Mouse (Mus musculus): ENCODE data around the gene Trank1. TPM values are rescaled to one million over a fixed set of nuclear protein-coding genes. Genes with fewer than 3 reads are reported as not detected.

Trank1 gene
- polyA plus RNA-seq, 1 experiment from 2014 or later: 0.34 TPM

- no peak for TF ChIP-seq CTCF (IDR thresholded peaks at IDR 0.05; ENCODE audit: low read depth)
- ATAC-seq (ENCODE audit: insufficient read depth) (no peak), DNase-seq (no peak)
- Histone ChIP-seq H3K36me3 (ENCODE audit: insufficient read depth) (no peaks in the 10 kb centered on the region), H3K4me3 (ENCODE audit: low read depth, low read length) (no peak overlapping the region), H3K27me3 (ENCODE audit: insufficient read depth, low read length) (no peaks in the 10 kb centered on the region), H3K4me1 (ENCODE audit: insufficient read depth) (no peaks in the 10 kb centered on the region), H3K4me2 (no peak overlapping the region), H3K9me3 (ENCODE audit: low read depth, low read length) (no peaks in the 10 kb centered on the region), H3K9ac (no peak overlapping the region), H3K27ac (ENCODE audit: low read depth) (no peak overlapping the region)
- WGBS: 78% methylated on average over 6 of the region's 6 CpGs
Observed at GRCm38 (mm10) chr9:111377868-111378267, 66.3 kb downstream of the Trank1 start.

- TF ChIP-seq CTCF (IDR thresholded peaks at IDR 0.05; ENCODE audit: low read depth): no peak
- Histone ChIP-seq H3K27me3 (ENCODE audit: insufficient read depth, low read length) (no peaks in the 10 kb centered on the region), H3K4me1 (ENCODE audit: insufficient read depth) (no peaks in the 10 kb centered on the region), H3K4me2 (no peak overlapping the region), H3K9ac (no peak overlapping the region), H3K4me3 (ENCODE audit: low read depth, low read length) (no peak overlapping the region), H3K9me3 (ENCODE audit: low read depth, low read length) (no peaks in the 10 kb centered on the region), H3K36me3 (ENCODE audit: insufficient read depth) (no peaks in the 10 kb centered on the region), H3K27ac (ENCODE audit: low read depth) (no peak overlapping the region)
- 74% methylated on average over 9 of the region's 9 CpGs for WGBS
- ATAC-seq (ENCODE audit: insufficient read depth) (no peak), DNase-seq (no peak)
Observed at GRCm38 (mm10) chr9:111381056-111382025, 69.8 kb downstream of the Trank1 start.

GRCm38 (mm10) chr9:111382469-111382868 lies 70.9 kb downstream of the Trank1 start:
- Histone ChIP-seq H3K4me2 (no peak overlapping the region), H3K36me3 (ENCODE audit: insufficient read depth) (no peaks in the 10 kb centered on the region), H3K9me3 (ENCODE audit: low read depth, low read length) (no peaks in the 10 kb centered on the region), H3K27me3 (ENCODE audit: insufficient read depth, low read length) (no peaks in the 10 kb centered on the region), H3K4me3 (ENCODE audit: low read depth, low read length) (no peak overlapping the region), H3K27ac (ENCODE audit: low read depth) (no peak overlapping the region), H3K4me1 (ENCODE audit: insufficient read depth) (no peaks in the 10 kb centered on the region), H3K9ac (no peak overlapping the region)
- WGBS: 95% methylated on average over 6 of the region's 6 CpGs
- ATAC-seq (ENCODE audit: insufficient read depth) (no peak), DNase-seq (no peak)
- TF ChIP-seq CTCF (IDR thresholded peaks at IDR 0.05; ENCODE audit: low read depth): no peak

GRCm38 (mm10) chr9:111383046-111383445 lies 71.5 kb downstream of the Trank1 start:
- Histone ChIP-seq H3K4me2 (no peak overlapping the region), H3K9me3 (ENCODE audit: low read depth, low read length) (no peaks in the 10 kb centered on the region), H3K4me3 (ENCODE audit: low read depth, low read length) (no peak overlapping the region), H3K4me1 (ENCODE audit: insufficient read depth) (no peaks in the 10 kb centered on the region), H3K9ac (no peak overlapping the region), H3K27me3 (ENCODE audit: insufficient read depth, low read length) (no peaks in the 10 kb centered on the region), H3K36me3 (ENCODE audit: insufficient read depth) (no peaks in the 10 kb centered on the region), H3K27ac (ENCODE audit: low read depth) (no peak overlapping the region)
- 80% methylated on average over 3 of the region's 3 CpGs for WGBS
- DNase-seq (no peak), ATAC-seq (ENCODE audit: insufficient read depth) (no peak)
- TF ChIP-seq CTCF (IDR thresholded peaks at IDR 0.05; ENCODE audit: low read depth): no peak

- Histone ChIP-seq H3K4me2 (no peak overlapping the region), H3K4me3 (ENCODE audit: low read depth, low read length) (no peak overlapping the region), H3K4me1 (ENCODE audit: insufficient read depth) (no peaks in the 10 kb centered on the region), H3K27me3 (ENCODE audit: insufficient read depth, low read length) (no peaks in the 10 kb centered on the region), H3K27ac (ENCODE audit: low read depth) (no peak overlapping the region), H3K9me3 (ENCODE audit: low read depth, low read length) (no peaks in the 10 kb centered on the region), H3K9ac (no peak overlapping the region), H3K36me3 (ENCODE audit: insufficient read depth) (no peaks in the 10 kb centered on the region)
- TF ChIP-seq CTCF (IDR thresholded peaks at IDR 0.05; ENCODE audit: low read depth): no peak
- ATAC-seq (ENCODE audit: insufficient read depth) (no peak), DNase-seq (no peak)
- WGBS: 59% methylated on average over 3 of the region's 3 CpGs
Observed at GRCm38 (mm10) chr9:111383756-111384155, 72.2 kb downstream of the Trank1 start.

- no peak overlapping the region for H3K4me2 ChIP-seq
- 77% methylated on average over 5 of the region's 5 CpGs for WGBS
- no peaks in the 10 kb centered on the region for H3K27me3 ChIP-seq (ENCODE audit: insufficient read depth, low read length)
- no peak overlapping the region for H3K27ac ChIP-seq (ENCODE audit: low read depth)
- H3K4me3 ChIP-seq (ENCODE audit: low read depth, low read length): no peak overlapping the region
- DNase-seq (no peak), ATAC-seq (ENCODE audit: insufficient read depth) (no peak)
- no peak overlapping the region for H3K9ac ChIP-seq
- no peak for TF ChIP-seq CTCF (IDR thresholded peaks at IDR 0.05; ENCODE audit: low read depth)
- H3K36me3 ChIP-seq (ENCODE audit: insufficient read depth): no peaks in the 10 kb centered on the region
- no peaks in the 10 kb centered on the region for H3K9me3 ChIP-seq (ENCODE audit: low read depth, low read length)
- H3K4me1 ChIP-seq (ENCODE audit: insufficient read depth): no peaks in the 10 kb centered on the region
Observed at GRCm38 (mm10) chr9:111385526-111386491, 74.3 kb downstream of the Trank1 start.

GRCm38 (mm10) chr9:111386569-111386968 lies 75.0 kb downstream of the Trank1 start:
- TF ChIP-seq CTCF (IDR thresholded peaks at IDR 0.05; ENCODE audit: low read depth): no peak
- Histone ChIP-seq H3K9ac (no peak overlapping the region), H3K36me3 (ENCODE audit: insufficient read depth) (no peaks in the 10 kb centered on the region), H3K4me1 (ENCODE audit: insufficient read depth) (no peaks in the 10 kb centered on the region), H3K27ac (ENCODE audit: low read depth) (no peak overlapping the region), H3K27me3 (ENCODE audit: insufficient read depth, low read length) (no peaks in the 10 kb centered on the region), H3K9me3 (ENCODE audit: low read depth, low read length) (no peaks in the 10 kb centered on the region), H3K4me2 (no peak overlapping the region), H3K4me3 (ENCODE audit: low read depth, low read length) (no peak overlapping the region)
- no peak for DNase-seq
- WGBS: 56% methylated on average over 2 of the region's 2 CpGs
- no peak for ATAC-seq (ENCODE audit: insufficient read depth)

All from lung, embryonic 14.5 days (tissue).